Mouse (Mus musculus): ENCODE data around the gene Aicda.
"Not testable (repeated sequence)": the region's sequence is repeated elsewhere in the genome, so short reads cannot be mapped to it uniquely, and the experiment has no call there.

Aicda gene

DNA sequence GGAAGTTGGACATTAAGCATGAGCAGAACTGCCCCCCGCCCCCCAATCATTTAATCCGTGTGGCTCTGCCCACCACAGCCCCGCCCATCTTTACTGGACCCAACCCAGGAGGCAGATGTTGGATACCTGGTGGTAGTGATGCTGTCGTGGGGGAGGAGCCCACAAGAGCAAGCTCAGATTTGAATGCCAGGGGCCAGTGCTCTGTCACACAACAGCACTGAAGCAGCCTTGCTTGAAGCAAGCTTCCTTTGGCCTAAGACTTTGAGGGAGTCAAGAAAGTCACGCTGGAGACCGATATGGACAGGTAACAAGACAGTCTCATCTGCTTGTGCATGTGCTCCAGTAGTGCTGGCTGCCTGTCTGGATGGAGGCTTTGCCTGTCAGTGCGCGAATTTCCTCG lies at the start of gene Aicda:
Gene Aicda, plus strand, starts transcription at position 196 of the 400 bp plus-strand sequence.
- DNase-seq, result no peak

DNA sequence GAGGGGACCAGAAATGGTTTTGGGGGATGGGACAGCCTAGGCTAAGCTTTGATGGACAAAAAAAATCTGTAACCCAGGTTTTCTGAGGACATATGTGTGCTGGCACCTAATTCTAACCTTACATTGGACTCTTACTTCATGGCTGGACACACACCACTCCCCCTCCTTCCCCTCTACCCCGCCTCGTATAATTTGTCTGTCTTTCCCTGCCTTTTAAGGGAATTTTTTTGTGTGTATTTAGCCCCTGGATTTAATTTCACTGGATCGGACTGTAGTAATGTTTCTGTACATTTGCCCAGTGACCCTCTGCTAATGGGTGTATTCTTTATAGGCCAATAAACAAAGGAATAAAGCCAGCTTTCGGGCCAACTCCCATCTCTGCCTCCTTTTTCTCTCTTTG lies 48.6 kb upstream of the Aicda start:
- no peak for DNase-seq

DNA sequence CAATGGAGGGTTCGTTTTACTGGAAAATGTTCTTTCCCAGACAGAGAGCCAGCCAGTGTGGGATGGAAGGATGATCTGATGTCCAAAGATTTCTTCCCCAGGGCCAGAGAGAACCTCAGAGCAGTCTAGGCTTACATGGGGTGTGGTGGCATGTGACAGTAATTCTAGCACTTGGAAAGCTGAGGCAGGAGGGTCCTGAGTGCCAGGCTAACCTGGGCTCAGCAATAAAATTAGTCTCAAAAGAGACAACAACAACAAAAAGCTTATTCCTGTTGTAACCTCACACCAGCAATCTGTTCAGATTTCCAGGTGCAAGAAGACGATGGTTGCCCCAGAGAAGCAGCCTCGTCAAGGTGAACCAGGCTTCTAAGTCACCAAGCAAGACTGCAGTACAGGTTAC lies 48.1 kb upstream of the Aicda start, which contains the start of gene Mfap5:
Gene Mfap5, plus strand, starts transcription at position 301 of the 400 bp plus-strand sequence.
- no peak for DNase-seq

DNA sequence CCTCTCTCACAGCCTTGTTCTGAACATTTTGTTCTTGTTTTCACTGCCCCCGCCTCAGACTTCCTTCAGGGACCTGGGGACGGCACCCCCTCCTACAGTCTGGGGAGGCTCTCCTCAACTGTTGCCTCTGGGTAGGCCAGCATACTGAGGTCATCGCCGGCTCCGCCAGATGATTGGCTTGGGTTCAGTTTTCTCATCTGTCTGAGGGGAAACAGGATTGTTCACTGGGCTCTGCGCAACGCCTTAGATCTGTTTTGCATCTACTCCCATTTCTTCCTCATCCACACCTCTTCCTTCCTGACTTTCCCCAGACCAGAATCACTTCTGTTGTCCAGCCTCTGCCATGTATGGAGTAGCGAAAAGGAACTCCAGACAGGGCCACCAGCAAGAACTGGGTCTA lies 45.1 kb upstream of the Aicda start:
- no peak for DNase-seq

DNA sequence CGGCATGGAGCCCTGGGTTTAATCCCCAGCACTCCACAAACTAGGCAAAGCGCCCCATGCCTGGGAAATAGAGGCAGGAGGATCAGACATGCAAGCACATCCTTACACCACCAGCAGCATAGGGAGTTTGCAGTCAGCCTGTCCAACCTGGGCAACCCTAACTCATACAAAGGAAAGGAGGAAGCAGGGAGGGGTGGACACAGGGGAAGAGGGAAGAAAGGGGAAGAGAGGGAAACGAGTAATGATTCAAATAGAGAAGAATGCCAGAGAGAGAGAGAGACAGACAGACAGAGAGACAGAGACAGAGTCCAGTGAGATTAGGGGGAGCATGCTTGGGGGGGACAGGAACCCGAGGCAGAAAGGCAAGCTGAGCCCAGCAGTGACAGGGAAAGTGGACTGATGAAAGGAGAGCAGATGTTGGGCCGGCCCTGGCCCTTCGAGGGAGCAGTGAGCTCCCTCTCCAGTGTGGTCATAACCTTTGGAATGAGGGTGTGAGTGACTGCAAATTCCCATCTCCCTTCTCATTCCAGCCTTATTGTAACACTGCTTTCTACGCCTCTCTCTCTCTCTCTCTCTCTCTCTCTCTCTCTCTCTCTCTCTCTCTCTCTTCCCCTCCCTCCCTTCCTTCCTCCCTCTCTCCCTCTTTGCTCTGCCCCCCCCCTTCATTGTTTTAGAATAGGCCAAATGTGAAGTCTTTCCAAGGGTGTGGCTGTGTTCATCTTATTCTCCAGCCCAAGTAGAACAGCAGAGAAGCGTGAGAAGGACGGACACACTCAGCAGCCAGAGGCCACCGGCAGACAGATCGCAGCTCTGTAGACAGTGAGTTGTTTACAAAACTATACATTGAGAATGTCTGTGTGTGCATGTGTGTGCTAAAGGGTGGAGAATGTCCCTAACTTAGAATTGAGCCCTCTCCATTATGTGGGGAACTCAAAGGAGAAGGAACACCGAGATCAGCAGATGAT lies 40.4 kb upstream of the Aicda start:
- DNase-seq, result no peak

DNA sequence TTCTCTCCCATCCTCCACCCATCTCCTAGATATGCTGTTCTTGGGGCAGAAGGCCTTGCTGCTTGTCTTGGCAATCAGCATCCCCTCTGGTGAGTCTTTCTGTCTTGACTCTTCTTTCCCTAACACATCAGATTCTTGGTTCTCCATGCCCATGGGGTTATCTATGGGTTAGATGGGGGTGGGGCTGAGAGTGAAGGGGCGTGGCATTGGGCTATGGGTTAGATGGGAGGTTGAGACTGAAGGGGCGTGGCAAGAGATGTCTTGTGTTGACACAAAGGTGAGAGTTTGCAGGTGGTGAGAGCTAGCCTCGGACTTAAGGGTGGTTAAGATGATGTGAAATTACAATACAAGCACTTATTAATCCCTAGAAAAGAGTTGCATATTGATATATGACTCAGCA lies 39.3 kb upstream of the Aicda start:
- no peak for DNase-seq

DNA sequence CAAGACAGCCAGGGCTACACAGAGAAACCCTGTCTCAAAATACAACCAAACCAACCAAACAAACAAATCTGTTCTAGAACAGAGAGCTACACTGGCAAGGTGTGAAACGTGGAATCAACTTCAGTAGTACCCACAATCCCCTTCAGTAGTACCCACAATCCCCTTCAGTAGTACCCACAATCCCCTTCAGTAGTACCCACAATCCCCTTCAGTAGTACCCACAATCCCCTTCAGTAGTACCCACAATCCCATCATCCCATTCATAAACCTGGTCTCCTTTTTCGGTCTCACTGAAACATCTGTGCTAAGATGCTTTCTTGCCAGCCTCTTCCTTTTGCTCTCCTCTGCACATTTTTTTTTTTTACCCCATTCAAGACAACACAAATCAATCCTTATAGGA lies 37.8 kb upstream of the Aicda start:
- not testable (repeated sequence) for DNase-seq

DNA sequence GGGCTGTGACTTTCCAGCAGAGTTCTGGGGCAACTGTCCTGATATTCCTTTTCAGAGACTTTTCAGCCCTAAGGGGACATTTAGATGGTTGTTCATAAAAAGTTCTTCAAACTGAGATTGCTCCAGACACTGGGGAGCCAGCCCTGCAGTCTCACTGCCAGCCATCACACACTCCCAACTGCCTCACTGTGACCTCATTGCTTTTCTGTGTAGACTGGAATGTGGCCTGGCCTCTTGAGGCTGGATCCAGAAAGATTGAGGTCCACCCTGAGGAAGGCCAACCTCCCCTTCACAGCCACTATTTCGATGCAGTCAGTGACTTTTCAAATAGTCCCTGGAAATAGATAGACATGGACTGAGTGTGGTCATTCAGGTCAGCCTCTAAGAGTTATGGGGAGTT lies 35.9 kb upstream of the Aicda start:
- DNase-seq, result no peak

DNA sequence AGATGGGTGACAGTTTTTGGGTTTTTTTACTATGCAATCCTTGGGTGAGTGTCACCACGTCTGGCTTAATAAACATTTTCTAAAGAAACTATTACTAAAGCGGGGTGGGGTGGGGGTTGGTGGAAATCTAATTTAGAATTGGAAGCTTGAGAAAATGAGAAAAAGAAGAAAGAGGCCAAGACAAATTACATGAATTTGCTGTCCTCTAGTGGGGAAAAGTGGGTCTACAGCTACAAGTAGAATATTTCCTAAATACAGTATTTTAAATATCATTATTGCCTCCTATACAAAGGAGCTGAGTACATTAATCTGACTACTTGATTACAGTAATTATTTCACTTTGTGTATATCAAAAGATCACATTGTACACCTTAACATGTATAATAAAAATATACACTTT lies 34.2 kb upstream of the Aicda start:
- DNase-seq, result no peak

DNA sequence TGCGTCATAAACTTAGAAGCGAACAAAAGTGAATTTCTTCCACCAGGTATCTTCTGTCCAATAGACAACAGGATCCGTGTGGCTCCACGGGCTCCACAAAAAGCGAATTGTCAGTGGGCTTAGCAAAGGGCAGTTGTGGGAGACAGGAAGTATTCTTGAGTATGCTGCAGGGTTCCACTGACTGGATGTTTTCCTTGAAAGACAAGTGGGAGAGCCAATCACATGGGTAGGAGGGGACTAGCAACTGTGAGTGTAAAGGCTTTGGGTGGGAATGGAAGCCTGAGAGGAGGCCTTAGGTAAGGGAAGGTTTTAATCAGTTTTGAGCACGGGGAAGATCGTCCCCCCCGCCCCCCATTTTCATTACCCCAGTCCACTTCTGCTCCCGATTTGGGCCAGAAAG lies 31.0 kb upstream of the Aicda start:
- no peak for DNase-seq

DNA sequence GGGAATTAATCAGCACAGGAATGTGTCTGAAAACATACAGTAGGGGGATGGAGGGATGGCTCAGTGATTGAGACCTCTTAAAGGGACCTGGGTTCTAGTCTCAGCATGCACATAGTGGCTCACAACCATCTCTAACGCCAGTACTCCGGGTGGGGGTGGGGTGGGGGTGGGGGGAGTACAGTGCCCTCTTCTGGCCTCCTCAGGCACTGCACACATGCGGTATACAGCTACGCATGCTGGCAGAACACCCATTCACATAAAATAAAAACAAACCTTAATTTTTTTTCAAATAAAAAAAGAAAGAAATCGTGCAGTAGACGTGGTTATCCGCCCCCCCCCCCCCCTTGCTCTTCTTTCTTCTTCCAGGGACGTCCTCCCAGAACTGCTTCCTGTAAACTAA lies 30.3 kb upstream of the Aicda start:
- no peak for DNase-seq

DNA sequence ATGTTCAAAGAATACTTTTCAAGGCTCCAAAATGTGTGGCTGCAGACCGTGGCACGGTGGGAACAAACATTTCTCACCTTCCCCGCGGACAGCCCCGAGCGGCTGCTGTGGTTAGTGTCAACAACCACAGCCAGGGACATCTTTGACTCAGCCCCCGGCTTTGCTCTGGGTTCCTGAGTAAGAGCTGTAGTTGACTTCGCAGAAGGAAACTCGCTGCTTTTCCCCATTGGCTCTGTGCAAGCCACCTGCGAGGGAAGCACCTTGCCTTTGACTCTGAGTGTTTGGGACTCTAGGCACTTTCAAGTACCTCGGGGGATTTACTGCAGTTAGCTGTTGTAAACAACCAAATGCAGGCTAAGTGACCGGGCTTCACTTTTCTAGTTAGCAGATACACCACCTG lies 26.0 kb upstream of the Aicda start:
- DNase-seq, result no peak

DNA sequence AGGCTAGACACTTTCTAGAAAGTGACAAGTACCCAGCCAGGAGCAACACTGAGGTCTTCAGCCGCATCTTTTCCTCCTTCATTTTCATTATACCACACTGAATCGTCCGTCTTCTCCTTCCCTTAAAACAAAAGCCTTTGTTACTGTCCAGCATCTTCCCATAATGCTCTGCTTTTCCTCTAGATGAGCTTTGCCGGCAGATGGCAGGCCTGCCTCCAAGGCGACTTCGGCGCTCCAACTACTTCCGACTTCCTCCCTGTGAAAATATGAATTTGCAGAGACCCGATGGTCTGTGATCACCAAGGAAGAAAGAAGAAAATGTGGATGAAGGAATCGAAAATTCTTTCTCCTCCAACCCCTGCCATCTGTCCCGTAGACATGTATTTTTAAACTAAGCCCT lies 25.5 kb upstream of the Aicda start:
- no peak for DNase-seq

DNA sequence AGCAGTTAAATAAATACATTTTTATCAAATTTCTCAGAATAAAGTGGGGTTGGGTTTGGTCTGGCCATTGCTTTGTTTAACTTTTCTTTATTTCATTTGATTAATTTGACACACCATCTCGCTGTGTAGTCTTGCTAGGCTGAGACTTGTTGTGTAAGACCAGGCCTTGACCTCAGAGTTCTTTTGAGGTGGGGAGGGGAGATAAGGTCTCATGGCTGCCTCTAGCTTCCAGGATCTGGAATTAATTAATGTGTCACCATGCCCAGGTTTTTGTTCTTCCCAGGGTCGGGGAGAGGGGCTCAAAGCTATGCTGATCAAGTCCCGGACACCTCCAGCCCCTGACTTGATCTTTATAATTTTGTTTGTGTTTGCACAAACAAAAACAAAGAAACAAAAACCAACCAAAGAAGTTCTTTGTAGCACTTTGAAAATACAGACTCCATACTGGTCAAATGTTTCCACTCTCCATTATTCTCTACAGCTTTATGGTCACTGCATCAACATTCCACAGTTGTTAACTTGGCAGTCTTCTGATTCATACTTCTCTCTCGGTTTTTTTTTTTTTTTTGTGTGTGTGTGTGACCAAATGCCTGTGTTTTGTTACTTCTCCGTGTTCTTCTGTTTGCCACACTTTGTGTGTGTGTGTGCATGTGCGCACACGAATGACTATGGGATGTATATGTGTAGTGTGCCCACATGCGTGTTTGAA lies 22.0 kb upstream of the Aicda start:
- no peak for DNase-seq

DNA sequence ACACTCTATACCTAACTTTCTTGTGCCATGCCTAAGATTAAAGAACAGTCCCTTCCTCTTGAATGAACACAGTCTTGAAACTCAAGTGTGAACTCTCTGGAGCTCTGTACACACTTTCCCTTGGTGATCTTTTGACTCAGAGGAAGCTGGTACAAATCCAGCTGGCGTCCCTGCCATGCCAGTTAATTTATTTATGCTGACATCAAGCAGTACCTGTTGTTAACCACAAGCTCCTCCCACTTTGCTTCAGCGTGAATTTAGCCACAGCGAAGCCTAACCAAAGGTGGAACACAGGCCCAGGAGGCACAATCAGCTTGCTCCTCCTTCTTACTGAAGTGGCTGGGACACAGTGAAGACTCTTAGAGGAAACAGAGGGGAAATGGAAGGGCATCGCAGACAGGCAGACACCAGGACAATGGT lies 20.7 kb upstream of the Aicda start:
- no peak for DNase-seq

DNA sequence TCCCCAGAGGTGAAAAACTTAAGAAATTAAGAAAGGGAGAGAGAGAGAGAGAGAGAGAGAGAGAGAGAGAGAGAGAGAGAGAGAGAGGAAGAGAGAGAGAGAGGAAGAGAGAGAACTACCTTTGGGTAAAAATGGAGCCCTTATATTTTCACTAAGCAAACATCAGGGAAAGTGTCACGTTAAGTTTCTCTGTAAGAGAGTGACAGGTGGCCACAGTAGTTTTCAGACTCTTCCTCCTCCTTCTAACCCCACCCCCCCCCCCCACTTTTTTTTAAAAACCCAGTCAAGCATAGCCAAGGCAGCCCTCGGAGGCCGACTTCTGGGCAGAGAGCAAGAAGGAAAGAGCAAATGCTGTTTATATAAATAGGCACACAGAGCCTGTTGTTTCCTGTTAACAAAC lies 19.6 kb upstream of the Aicda start:
- DNase-seq, result no peak

DNA sequence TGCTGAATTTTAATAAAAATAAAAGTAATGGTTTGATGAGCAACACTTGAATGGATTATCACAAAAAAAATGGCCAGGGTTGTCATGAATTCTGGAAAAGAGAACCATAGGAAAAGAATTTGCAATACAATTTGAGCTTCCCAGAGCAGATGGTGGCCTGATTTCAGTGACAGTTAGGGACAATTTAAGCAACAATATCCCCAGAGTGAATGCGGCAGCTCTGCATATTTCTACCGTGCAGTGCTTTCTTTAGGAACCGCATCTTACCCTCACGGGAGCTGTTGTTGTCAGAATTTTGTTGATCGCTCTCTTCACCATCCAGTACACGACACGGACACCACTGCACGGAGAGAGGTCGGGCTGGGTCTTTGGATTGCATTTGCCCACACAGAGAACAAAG lies 14.0 kb upstream of the Aicda start:
- DNase-seq, result no peak

DNA sequence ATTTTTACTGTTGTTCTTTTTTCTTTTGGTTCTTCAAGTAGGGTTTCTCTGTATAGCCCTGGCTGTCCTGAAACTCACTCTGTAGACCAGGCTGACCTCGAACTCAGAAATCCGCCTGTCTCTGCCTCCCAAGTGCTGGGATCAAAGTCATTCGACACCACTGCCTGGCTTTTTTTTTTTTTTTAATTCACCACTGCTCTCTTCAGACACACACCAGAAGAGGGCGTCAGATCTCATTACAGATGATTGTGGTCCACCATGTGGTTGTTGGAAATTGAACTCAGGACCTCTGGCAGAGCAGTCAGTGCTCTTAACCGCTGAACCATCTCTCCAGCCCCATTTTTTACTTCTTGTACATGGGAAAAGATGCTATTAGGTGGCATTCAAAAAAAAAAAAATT lies 11.1 kb upstream of the Aicda start:
- not testable (repeated sequence) for DNase-seq

DNA sequence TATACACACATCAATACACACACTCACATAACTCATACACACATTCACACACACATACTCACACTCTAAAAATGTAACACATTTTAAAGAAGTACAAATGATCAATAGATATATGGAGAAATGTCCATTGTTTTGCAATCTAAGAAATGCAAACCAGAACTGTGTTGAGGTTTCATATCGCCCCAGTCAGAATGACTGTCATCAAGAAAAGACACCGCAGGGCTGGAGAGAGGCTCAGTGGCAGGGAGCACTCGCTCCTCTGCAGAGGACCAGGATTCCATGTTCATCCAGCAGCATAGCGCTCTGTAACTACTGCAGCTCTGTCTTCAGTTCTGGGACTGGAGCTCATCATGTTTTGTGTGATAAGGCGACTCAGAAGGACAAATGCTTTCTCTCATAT lies 10.0 kb upstream of the Aicda start:
- no peak for DNase-seq

DNA sequence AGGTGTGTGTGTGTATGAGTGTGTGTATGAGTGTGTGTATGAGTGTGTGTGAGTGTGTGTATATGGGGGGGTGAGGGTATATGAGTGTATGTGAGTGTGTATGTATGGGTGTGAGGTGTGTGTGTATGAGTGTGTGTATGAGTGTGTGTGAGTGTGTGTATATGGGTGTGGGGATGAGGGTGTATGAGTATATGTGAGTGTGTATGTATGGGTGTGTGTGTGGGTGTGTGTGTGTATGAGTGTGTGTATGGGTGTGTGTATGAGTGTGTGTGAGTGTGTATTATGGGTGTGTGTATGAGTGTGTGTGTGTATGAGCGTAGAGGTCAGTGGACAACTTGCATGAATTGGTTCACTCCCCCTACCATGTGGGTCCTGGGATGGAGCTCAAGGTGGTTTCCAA lies 8.9 kb upstream of the Aicda start:
- no peak for DNase-seq

DNA sequence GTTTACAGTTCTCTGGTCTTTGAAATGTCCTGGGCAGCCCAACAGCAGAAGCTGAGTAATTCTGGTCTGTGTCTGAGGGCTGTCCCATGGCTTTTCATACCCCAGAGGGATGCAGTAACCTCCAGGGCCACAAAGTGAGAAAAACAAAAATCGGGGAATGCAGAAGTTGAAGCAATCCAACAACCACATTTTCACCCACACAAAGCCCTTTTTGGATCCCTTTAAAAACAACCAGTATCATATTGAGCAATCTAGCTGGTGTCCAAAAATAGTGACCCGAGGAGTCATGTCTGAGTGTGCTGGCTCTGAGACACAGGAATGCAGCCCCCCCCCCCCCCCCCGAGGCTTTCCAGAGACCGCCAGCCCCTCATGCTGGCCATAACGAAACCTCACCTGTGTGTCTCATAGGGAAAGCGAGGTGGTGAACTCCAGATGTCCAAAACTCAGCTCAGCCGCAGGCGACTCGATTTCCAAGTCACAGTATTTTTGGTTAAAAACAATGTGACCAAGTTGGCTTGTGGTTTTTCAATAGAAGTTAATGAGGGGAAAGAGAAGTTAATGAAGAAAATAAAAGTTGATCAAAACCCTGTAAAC lies 8.2 kb upstream of the Aicda start:
- no peak for DNase-seq

DNA sequence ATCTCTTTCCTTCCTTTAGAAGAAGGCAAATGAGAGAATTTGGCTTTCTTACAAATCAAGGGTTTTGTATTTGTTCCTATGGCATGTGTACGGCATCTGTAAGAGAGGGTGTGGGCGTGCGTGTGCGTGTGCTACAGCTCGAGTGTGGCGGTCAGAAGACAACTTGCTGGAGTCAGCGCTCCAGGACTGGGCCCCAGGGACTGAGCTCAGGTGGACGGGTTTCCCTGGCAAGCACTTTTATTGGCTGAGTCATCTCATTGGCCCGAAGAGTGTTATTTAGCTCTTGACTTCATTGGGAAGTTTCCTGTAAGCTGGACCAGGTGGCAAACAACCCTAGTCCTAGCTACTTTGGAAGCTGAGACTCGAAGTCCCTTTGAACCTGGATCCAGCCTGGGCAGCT lies 7.7 kb upstream of the Aicda start:
- DNase-seq, result no peak

DNA sequence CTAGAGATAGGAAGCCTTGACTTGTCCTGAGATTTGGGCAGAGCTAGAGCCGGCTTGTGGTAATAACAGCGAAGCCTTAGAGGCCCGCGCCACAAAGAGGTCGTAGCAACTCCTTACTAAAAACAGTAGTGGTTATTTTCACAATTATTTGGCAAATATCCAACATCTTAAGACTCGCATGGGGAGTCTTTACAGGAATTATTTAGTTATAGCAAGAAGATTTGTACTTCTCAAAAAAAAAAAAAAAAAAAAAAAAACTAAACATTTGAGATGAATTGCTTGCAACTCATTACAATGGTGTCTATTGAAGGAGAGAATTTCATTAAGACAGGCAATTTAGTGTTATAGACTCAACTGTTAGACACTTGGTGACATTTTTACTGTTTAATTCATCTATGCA lies 501 bp downstream of the Aicda start:
- no peak for DNase-seq

DNA sequence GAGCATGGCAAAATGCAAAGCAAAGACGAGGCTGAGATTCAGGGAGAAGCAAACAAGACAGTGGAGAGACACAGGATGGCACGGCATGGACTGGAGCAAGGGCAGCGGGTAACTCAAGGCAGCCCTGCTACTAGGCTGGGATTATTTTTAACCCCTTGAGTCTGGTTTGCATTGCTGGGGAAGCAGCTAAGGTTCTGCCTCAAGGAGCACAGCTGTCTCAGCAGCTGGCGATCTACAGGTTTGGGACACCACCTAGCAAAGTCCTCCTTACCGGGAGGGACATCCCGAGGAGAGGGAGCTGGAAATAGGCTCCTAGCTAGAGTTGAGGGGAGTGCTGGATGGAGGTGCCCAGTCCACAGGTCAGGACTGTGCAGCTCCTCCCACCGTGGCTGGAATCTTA lies 1.7 kb downstream of the Aicda start:
- DNase-seq, result no peak

All from cerebellum, adult 8-10 months (tissue).